Mouse (Mus musculus) cerebellum, adult 11-12 months (tissue): ENCODE data around the gene Dhx29.

ENCODE experiments used
- DNase-seq: peaks from one replicate; pipeline ENCODE4 v3.0.0; 2022

Dhx29 gene

GRCm38 (mm10) chr13:112927287-112928001, at the start of gene Dhx29, which contains the start of gene Mtrex:
Gene Dhx29, plus strand, starts transcription at chr13:112927454.
Gene Mtrex, minus strand, starts transcription at chr13:112927398.
- DNase-seq: peak; percentile 98

- DNase-seq: no peak
Measured at GRCm38 (mm10) chr13:112887234-112887633, 40.0 kb upstream of the Dhx29 start.

DNA sequence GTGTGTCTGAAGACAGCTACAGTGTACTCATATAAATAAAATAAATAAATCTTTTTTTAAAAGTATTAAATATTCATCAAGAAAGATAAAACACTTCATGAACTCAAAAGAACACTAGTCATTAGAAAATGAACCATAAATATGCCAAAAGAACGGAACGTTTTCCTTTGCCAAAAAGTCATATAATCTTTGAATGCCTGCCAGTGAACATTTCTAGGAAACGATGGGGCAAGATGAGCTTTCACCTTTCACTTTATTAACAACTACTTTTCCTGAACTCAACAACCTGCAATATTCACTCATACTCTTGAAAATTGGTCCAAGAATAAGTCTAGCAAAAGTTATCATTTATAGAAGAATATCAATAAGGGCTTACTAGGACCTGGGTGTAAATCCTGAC, 25.1 kb upstream of the Dhx29 start:
- no peak for DNase-seq

GRCm38 (mm10) chr13:112909663-112910062, 17.6 kb upstream of the Dhx29 start:
- no peak for DNase-seq

DNA sequence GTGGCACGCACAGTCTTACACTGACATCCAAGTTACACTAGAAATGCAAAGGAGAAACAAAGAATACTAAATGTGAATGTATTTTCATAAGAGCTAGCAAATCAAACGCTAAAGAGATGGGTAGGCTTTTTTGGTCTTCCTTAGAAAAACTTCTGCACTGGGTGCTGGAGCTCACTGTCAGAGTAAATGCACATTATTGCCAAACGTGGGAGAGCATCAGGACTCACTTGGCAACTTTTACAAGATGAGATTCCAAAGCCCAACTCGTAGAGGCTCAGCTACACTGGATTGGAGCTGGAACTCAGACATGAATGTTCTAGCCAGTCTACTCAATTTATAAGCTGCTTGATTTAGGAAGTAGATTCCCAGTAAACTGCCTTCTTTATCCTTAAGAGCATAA, 16.8 kb upstream of the Dhx29 start:
- no peak for DNase-seq

- no peak for DNase-seq
Measured at GRCm38 (mm10) chr13:112919141-112919865, 8.0 kb upstream of the Dhx29 start.

DNA sequence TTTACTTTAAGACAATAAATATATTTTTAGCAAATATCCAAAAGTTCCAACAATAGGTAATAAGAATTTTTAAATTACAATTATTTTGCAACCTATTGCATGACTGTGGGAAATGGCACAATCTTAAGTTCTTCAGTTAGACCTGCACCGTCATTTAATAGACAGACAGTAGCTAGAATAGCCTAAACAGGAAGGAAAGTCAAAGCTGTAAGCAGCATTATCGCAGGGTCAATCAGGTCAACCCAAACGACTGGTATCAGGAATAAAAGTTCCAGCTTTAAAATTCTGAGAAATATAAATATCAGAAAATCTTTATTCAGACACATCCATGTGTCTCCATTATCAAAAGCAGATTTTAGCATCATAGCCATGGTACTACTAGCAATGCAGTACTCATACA, 6.3 kb upstream of the Dhx29 start:
- DNase-seq: no peak

DNA sequence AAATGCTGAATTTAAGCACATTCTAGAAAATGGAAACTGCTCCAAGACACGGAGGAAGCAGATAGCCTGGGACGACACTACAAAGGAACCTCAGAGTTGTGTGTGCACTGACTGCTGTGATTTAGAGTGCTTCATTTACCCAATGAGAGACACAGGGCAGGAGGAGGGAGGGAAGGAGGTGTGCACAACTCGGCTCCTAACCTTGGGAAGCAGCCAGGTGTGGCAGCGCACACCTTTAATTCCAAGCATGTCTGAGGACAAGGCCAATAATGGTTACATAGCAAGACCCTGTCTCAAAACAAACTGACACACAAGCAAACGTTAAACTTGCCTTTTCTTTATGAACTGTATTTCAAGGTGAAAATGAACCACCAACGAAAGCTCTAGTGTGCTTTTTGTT, 2.0 kb upstream of the Dhx29 start:
- no peak for DNase-seq

GRCm38 (mm10) chr13:112925976-112926375, 1.3 kb upstream of the Dhx29 start:
- DNase-seq: no peak

GRCm38 (mm10) chr13:112926796-112927195, 458 bp upstream of the Dhx29 start:
- peak; percentile 47 for DNase-seq

GRCm38 (mm10) chr13:112928038-112928668, 899 bp downstream of the Dhx29 start:
- no peak for DNase-seq

DNA sequence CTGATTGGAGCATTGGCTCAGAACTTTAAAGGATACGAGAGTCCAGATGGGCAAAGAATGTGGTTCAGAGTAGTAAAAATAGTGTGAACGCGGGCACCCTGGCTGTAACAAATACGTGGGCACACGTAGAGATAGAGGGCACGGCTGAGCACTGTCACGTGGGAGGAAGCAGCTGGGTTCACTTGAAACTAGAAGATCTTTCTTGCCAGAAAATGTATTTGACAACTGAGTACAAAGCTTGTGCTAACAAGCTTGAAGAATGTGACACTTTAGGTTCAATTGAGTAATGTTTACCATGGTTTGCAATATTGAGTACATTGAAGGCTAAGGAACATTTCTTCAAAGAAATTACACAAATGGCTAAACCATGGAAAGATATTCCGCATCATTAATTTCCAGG, 10.9 kb downstream of the Dhx29 start:
- DNase-seq: no peak

GRCm38 (mm10) chr13:112941879-112942330, 14.7 kb downstream of the Dhx29 start:
- no peak for DNase-seq

- DNase-seq: no peak
Measured at GRCm38 (mm10) chr13:112945312-112945711, 18.1 kb downstream of the Dhx29 start.

GRCm38 (mm10) chr13:112945900-112946299, 18.6 kb downstream of the Dhx29 start:
- DNase-seq: no peak

GRCm38 (mm10) chr13:112954067-112954466, 26.8 kb downstream of the Dhx29 start:
- DNase-seq: no peak

- DNase-seq: no peak
Measured at GRCm38 (mm10) chr13:112963081-112963480, 35.8 kb downstream of the Dhx29 start.

GRCm38 (mm10) chr13:112964421-112964820, 37.2 kb downstream of the Dhx29 start:
- no peak for DNase-seq

GRCm38 (mm10) chr13:112967267-112967666, 40.0 kb downstream of the Dhx29 start:
- no peak for DNase-seq

- no peak for DNase-seq
Measured at GRCm38 (mm10) chr13:112976720-112977119, 49.5 kb downstream of the Dhx29 start.

GRCm38 (mm10) chr13:112985605-112986450, 58.6 kb downstream of the Dhx29 start:
- no peak for DNase-seq

- no peak for DNase-seq
Measured at GRCm38 (mm10) chr13:112986451-112986950, 59.2 kb downstream of the Dhx29 start.

GRCm38 (mm10) chr13:112987532-112987943, 60.3 kb downstream of the Dhx29 start, which contains the start of gene Ccno:
Gene Ccno, plus strand, starts transcription at chr13:112987802.
- peak; percentile 70 for DNase-seq
